Mouse (Mus musculus) testis, adult 2 months (tissue): ENCODE data around the gene Ypel1.

Experiments
- CTCF ChIP-seq: fragments of 200-500 bp; IDR thresholded peaks from 2 replicates; pipeline ENCODE4 v1.5.1; 2012; ENCODE audit warnings: low read depth, mild to moderate bottlenecking, inconsistent platforms, low read length, moderate library complexity; ENCODE audit not compliant: control insufficient read depth, insufficient read depth, insufficient replicate concordance
- POLR2A ChIP-seq: fragments of 200-500 bp; IDR thresholded peaks from 2 replicates; pipeline ENCODE4 v1.6.1; 2012; ENCODE audit warnings: low read depth, mild to moderate bottlenecking, inconsistent platforms, low read length, moderate library complexity; ENCODE audit not compliant: control insufficient read depth

- no peak for TF ChIP-seq CTCF
- no peak for TF ChIP-seq POLR2A
These were observed 8.6 kb downstream of the Ypel1 start for GRCm38 (mm10) chr16:17078101-17078500.
